Mouse (Mus musculus) lung, postnatal 0 days (tissue): Measurements from ENCODE around the gene App. TPM values are rescaled to one million over a fixed set of nuclear protein-coding genes. Genes with fewer than 3 reads are reported as not detected.

Experiments
- ATAC-seq: fragments of 200-750 bp; cut with Nextera tagmentation; 2 replicates; pipeline ENCODE4 v1.8.0; 2017; ENCODE audit warnings: moderate library complexity
- DNase-seq: peaks from one replicate; pipeline ENCODE4 v3.0.0-alpha.2; 2016; ENCODE audit warnings: low spot score
- H3K27ac ChIP-seq: fragments of 300-500 bp; sonication (generic); 2 replicates; pipeline ENCODE4 v1.5.1; 2014; ENCODE audit warnings: antibody characterized with exemption, mild to moderate bottlenecking, low read length, mixed read lengths
- H3K27me3 ChIP-seq: fragments of 300-500 bp; sonication (generic); replicated peaks from 2 replicates; pipeline ENCODE4 v1.6.1; 2014; ENCODE audit warnings: low read length, mixed read lengths; ENCODE audit not compliant: insufficient read depth
- H3K36me3 ChIP-seq: fragments of 300-500 bp; sonication (generic); 2 replicates; pipeline ENCODE4 v1.6.1; 2014; ENCODE audit warnings: low read length, mixed read lengths; ENCODE audit not compliant: insufficient read depth
- H3K4me1 ChIP-seq: fragments of 300-500 bp; sonication (generic); 2 replicates; pipeline ENCODE4 v1.6.1; 2014; ENCODE audit warnings: antibody characterized with exemption, low read depth, low read length, mixed read lengths; ENCODE audit not compliant: insufficient read depth
- H3K4me2 ChIP-seq: fragments of 300-500 bp; sonication (generic); replicated peaks from 2 replicates; pipeline ENCODE4 v1.6.1; 2014; ENCODE audit warnings: low read depth, mild to moderate bottlenecking, low read length, moderate library complexity, mixed read lengths
- H3K4me3 ChIP-seq: fragments of 300-500 bp; sonication (generic); 2 replicates; pipeline ENCODE4 v1.5.1; 2014; ENCODE audit warnings: low read depth, low read length
- H3K9ac ChIP-seq: fragments of 300-500 bp; sonication (generic); replicated peaks from 2 replicates; pipeline ENCODE4 v1.6.1; 2014; ENCODE audit warnings: low read depth, mild to moderate bottlenecking
- H3K9me3 ChIP-seq: fragments of 300-500 bp; sonication (generic); 2 replicates; pipeline ENCODE4 v1.6.1; 2016; ENCODE audit warnings: low read length, mixed read lengths
- CTCF ChIP-seq: IDR thresholded peaks from 2 replicates; pipeline ENCODE4 v1.5.1; 2016; ENCODE audit warnings: antibody characterized with exemption, mild to moderate bottlenecking
- EP300 ChIP-seq: IDR thresholded peaks from 2 replicates; pipeline ENCODE4 v1.6.1; 2016; ENCODE audit warnings: antibody characterized with exemption, mild to moderate bottlenecking, control low read depth
- WGBS: fragments of 180-500 bp; shearing (Covaris S2); extraction: QIAGEN DNeasy Blood & Tissue Kit; methylation state at CpG from one replicate; pipeline ENCODE4 v1.1.7; 2014; 5-methylcytosine and 5-hydroxymethylcytosine counted together
- polyA plus RNA-seq: library from polyadenylated mRNA; unstranded; fragments of >200 nt; fragmentation: Nextera tagmentation; extraction: Ambion mirVana; gene quantifications from 2 replicates; pipeline ENCODE4 v1.2.1, GENCODE M21; 2015

App gene
- 425 and 457 TPM in 2 replicates for polyA plus RNA-seq

GRCm38 (mm10) chr16:85173373-85174081 lies at the start of gene App:
App (minus strand) TSS chr16:85173766.
- Histone ChIP-seq H3K9me3 (no peaks in the 10 kb centered on the region), H3K4me3 (peak within 1 kb of the TSS; percentile 89), H3K36me3 (0 out of 2 replicates have a peak, but pooled peaks cover under 1% of the 10 kb centered on the region), H3K4me1 (peaks cover 12% of the 10 kb centered on the region), H3K27me3 (no peaks in the 10 kb centered on the region), H3K27ac (peak within 1 kb of the TSS; percentile 95), H3K4me2 (peak within 1 kb of the TSS; percentile 62), H3K9ac (peak within 1 kb of the TSS; percentile 95)
- TF ChIP-seq EP300: no peak
- peak; percentile 83 for TF ChIP-seq CTCF
- WGBS: under 1% methylated on average over 68 of the region's 78 CpGs
- peak; percentile 95 for DNase-seq
- ATAC-seq: peak; percentile 85

- TF ChIP-seq CTCF (no peak), EP300 (no peak)
- Histone ChIP-seq H3K27ac (no peak overlapping the region), H3K27me3 (no peaks in the 10 kb centered on the region), H3K4me1 (0 out of 2 replicates have a peak, but pooled peaks cover 4% of the 10 kb centered on the region), H3K36me3 (no peaks in the 10 kb centered on the region), H3K9ac (no peak overlapping the region), H3K4me3 (no peak overlapping the region), H3K4me2 (0 out of 2 replicates have a peak overlapping the region, but pooled peaks have one; percentile 14), H3K9me3 (no peaks in the 10 kb centered on the region)
- peak; percentile 21 for DNase-seq
- WGBS: 40% methylated on average over 9 of the region's 9 CpGs
- ATAC-seq: no peak
These were observed 42.3 kb upstream of the App start for GRCm38 (mm10) chr16:85215846-85216245.

GRCm38 (mm10) chr16:85215173-85215572 lies 41.6 kb upstream of the App start:
- DNase-seq (peak; percentile 55), ATAC-seq (peak; percentile 32; the same call in 1 of the 2 replicates)
- Histone ChIP-seq H3K4me3 (no peak overlapping the region), H3K27me3 (no peaks in the 10 kb centered on the region), H3K9ac (no peak overlapping the region), H3K9me3 (no peaks in the 10 kb centered on the region), H3K4me2 (no peak overlapping the region), H3K27ac (no peak overlapping the region), H3K36me3 (no peaks in the 10 kb centered on the region), H3K4me1 (0 out of 2 replicates have a peak, but pooled peaks cover 4% of the 10 kb centered on the region)
- WGBS: 30% methylated on average over 9 of the region's 9 CpGs
- TF ChIP-seq CTCF (no peak), EP300 (no peak)

- ATAC-seq (no peak), DNase-seq (no peak)
- H3K36me3 ChIP-seq: no peaks in the 10 kb centered on the region
- H3K9ac ChIP-seq: no peak overlapping the region
- no peak overlapping the region for H3K27ac ChIP-seq
- no peaks in the 10 kb centered on the region for H3K9me3 ChIP-seq
- H3K27me3 ChIP-seq: no peaks in the 10 kb centered on the region
- TF ChIP-seq CTCF (no peak), EP300 (no peak)
- WGBS: 70% methylated on average over 6 of the region's 6 CpGs
- H3K4me2 ChIP-seq: no peak overlapping the region
- H3K4me1 ChIP-seq: no peaks in the 10 kb centered on the region
- H3K4me3 ChIP-seq: no peak overlapping the region
These were observed 22.1 kb upstream of the App start for GRCm38 (mm10) chr16:85195622-85196021.

GRCm38 (mm10) chr16:85195167-85195566 lies 21.6 kb upstream of the App start:
- H3K27me3 ChIP-seq: no peaks in the 10 kb centered on the region
- no peak for DNase-seq
- no peak overlapping the region for H3K9ac ChIP-seq
- 68% methylated on average over 6 of the region's 6 CpGs for WGBS
- H3K4me2 ChIP-seq: no peak overlapping the region
- no peak for ATAC-seq
- TF ChIP-seq EP300: no peak
- TF ChIP-seq CTCF: no peak
- H3K4me1 ChIP-seq: no peaks in the 10 kb centered on the region
- no peaks in the 10 kb centered on the region for H3K9me3 ChIP-seq
- no peaks in the 10 kb centered on the region for H3K36me3 ChIP-seq
- no peak overlapping the region for H3K27ac ChIP-seq
- no peak overlapping the region for H3K4me3 ChIP-seq

GRCm38 (mm10) chr16:85181502-85181901 lies 7.9 kb upstream of the App start:
- Histone ChIP-seq H3K4me2 (no peak overlapping the region), H3K9ac (no peak overlapping the region), H3K27me3 (no peaks in the 10 kb centered on the region), H3K9me3 (no peaks in the 10 kb centered on the region), H3K4me1 (no peaks in the 10 kb centered on the region), H3K4me3 (no peak overlapping the region), H3K36me3 (no peaks in the 10 kb centered on the region), H3K27ac (no peak overlapping the region)
- ATAC-seq (no peak), DNase-seq (no peak)
- TF ChIP-seq EP300 (no peak), CTCF (no peak)
- 43% methylated on average over 3 of the region's 3 CpGs for WGBS
